Mouse (Mus musculus) layer of hippocampus, adult 18-20 months (tissue): ENCODE results near the gene Fmnl1. TPM values are rescaled to one million over a fixed set of nuclear protein-coding genes. Genes with fewer than 3 reads are reported as not detected.
"Not testable (repeated sequence)": the region's sequence is repeated elsewhere in the genome, so short reads cannot be mapped to it uniquely, and the experiment has no call there.

Experiments
- DNase-seq, 2 experiments: peaks; one replicate each; pipeline ENCODE4 v3.0.0; 2022; ENCODE audit warnings: low spot score in 2 of 2
- total RNA-seq, 2 experiments: library from RNA; stranded (reverse); gene quantifications; 2 replicates each; pipeline ENCODE4 v1.2.3; 2021

Gene Fmnl1
- total RNA-seq, 2 experiments from 2014 or later, result 132 to 148 TPM

DNA sequence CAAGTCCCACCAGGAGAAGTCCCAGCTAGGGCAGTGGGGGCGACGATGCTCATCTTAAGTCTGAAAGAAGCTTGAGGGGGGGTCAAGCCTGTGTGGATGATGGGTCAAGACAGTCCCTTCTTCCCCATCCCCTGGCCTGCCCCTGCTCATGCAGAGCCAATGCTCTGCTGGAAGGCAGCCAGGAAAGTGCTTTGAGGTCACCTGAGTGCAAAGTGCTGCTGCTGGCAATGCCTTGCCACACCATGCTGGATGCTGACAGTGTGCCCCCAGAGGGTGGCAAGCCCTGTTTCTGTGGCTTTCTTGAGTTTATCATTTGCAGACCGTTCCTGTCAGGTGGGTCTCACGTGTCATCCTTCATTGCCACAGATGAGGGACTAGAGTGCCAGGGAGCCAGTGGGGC is 49.1 kb downstream of the Fmnl1 start:
- DNase-seq, result no peak

DNA sequence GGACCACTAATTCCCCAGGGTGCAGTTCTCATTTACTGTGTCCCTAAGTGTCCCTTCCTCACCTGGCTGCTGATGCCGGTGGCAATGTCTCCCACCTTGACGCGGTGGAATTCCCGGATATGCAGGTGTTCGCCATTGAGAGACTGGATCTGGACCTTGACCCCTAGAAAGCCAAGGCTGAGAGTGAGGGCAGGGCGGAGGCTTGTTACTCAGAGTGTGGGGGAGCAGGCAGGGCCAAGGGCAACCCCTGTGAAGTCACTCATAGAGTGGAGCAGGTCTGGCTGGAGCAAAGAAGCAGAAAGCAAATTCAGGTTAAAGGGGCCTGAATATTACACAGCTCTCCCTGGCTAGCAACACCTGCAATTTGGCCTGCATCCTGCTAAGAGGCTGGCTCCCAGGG is 50.5 kb downstream of the Fmnl1 start:
- no peak for DNase-seq

DNA sequence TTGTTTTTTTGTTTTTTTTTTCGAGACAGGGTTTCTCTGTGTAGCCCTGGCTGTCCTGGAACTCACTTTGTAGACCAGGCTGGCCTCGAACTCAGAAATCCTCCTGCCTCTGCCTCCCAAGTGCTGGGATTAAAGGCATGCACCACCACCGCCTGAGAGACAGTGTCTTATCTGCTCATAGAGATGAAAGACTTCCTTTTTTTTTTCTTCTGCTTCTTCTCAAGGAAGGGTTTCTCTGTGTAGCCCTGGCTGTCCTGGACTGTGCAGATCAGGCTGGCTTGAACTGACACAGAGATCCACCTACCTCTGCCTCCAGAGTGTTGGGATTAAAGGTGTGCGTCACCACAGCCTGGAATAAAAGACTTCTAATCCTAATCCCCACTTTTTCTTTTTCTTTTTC is 51.8 kb downstream of the Fmnl1 start:
- DNase-seq, result not testable (repeated sequence)

DNA sequence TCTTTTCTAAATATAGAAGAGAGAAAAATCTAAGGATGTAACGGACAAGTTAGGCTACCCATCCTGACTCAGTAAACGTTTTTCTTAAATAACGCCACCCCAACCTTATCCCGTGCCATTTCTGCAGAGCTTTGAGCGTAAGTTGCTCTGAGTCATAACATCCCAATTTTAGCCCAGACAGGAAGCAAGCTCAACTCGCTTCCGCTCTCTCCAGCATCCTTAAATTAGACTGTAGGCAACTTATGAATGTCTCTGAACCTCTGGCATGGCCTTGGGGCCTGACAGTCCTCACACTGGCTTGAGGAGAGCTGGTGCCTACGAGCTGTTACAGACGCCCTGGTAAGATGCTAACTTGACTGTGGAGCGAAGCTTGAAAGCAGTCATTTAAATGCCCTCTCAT is 52.5 kb downstream of the Fmnl1 start:
- no peak for DNase-seq

DNA sequence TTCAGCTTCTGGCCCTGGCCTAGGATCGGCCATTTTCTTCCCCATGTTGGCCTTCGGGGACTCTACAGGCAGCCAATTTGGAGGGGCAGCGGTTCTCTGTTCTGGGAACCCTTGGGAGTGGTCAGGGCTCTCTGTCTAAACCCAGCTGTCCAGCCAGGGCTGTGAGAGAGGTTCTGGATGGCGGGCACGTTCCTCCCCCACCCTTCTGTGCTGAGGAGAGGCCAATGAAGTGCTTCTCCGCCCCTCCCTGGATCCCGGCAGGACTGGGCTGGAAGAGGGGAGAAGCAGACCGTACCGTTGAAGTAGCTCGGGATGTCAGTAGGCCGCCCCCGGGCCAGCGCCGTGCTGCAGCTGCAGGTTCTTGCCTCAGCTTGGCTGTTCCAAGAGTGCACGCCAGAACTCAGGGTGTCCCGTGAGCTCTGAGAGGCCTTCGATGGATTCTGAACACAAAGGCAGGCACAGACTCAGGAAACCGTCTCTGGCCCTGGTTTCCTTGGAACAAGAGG is 53.1 kb downstream of the Fmnl1 start:
- no peak for DNase-seq

DNA sequence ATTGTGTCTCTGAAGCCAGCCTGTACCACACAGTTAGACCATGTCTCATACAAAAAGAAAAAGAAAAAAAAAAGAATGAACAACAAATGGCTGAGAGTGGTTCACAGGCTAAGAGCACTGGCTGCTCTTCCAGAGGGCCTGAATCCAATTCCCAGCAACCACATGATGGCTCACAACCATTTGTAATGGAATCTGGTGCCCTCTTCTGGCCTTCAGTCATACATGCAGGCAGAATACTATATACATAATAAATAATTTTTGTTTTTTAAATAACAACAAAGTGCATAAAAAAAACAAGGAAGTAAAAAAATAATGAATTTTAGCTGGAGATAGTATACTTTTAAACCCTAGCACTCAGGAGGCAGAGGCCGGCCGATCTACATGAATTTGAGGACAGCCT is 58.7 kb downstream of the Fmnl1 start:
- no peak for DNase-seq

DNA sequence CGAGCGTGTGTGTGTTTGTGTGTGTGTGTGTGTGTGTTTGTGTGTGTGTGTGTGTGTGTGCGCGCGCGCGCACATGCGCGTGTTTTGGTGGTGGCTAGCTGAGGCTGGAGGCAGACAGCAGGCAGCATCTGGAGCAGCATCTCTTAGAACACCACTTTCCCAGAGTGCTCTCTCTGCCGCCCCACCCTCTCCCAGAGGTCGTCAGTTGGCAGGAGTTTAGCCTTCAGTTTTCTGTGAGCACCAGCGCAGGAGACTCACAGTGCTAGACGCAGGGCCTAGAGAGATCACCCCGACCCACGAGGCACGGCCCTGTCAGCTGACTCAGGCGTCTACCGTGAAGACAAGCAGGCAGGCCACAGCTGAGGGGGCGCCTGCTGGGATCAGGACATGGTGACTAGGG is 59.7 kb downstream of the Fmnl1 start:
- no peak for DNase-seq

DNA sequence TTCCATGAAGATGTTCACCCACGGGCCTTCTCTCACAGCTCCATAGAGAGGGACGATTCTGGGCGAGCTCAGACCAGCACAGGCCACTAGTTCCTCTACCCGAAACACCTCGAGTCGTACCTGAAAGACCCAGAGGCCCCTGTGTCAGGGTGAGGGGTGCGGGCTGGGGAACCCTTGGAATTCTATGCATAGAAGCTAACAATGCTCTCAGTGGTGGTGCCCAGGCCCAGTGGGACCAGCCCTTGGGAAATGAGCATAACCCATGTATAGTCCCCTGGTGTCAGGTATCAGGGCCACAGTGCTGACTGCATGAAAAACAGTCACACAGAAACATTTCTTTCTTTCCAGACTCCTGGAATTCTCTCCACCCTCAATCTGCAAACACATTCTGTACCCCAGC is 60.5 kb downstream of the Fmnl1 start:
- no peak for DNase-seq

DNA sequence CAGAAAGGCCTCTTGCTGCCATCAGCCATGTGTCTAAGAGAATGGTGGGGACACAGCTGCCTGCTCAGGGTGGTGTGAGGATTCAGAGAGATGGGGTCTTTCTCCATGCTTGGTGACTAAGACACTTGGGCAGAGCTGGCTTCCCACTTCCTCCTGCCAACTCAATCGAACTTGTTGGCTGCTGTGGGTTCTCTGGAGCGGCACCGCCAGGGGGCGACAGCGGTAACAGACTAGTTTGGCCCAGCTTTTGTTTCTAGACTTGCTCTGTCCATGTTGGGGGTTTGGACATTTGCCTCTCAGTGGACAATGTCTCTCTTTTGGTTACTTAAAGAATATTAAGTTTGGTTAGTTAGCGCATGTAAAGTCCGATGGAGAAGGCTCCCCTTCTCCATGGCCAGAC is 62.1 kb downstream of the Fmnl1 start:
- peak; percentile 65 to 90 for DNase-seq

DNA sequence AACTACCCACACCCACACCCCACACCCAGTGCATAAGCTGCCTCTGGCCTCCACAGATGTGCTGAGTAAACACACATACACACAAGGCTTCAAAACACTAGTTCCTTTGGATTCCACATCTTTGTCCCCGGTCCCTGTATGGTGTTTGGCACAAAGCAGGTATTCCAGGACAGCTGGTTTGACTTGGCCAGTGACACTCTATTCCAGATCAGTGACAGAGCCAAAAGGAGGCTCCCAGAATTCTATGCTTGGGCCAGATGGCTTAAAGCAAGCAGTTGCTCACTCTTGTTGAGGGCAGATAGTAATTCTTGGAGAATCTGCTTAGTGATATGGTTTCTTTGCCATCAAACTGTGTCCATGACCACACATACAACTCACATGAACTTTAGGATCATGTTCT is 63.5 kb downstream of the Fmnl1 start:
- no peak for DNase-seq

DNA sequence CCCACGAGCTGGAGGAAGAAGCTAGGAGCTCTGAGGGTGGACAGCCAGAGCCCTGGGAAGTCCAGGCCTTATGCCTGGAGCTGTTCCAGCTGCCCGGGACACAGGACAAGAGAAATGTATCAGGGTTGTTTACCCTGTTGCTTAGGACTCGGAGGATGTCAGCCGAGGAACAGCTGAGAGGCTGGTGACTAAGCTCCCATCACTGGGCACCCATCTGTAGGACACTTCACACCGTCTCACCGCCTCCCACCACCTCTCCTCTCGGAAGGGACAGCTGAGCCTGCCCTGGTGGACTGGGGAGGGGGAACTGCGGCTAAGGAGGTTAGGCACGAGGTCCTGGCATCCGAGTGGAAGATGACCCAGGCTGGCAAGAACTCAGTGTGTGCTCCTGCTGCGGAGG is 64.8 kb downstream of the Fmnl1 start:
- DNase-seq, result no peak

DNA sequence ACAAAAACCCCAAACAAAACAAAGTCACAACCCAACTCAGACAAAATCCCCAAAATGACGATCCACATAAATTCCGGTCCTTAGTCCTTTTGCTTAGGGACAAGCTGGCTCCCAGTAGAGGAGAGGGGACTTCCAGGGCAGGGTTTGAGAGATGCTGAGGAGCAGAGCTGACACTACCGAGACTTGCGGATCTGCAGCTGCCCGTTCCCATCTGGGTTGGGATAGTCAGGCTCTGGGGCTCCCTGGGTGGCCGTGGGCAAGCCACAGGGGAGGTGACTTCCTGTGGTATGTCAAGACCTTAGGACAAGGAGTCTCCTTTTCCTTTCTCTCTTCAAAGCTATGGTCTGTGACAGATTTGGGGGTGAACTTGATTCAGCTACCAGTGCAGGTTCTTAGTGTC is 65.5 kb downstream of the Fmnl1 start:
- DNase-seq, result no peak

DNA sequence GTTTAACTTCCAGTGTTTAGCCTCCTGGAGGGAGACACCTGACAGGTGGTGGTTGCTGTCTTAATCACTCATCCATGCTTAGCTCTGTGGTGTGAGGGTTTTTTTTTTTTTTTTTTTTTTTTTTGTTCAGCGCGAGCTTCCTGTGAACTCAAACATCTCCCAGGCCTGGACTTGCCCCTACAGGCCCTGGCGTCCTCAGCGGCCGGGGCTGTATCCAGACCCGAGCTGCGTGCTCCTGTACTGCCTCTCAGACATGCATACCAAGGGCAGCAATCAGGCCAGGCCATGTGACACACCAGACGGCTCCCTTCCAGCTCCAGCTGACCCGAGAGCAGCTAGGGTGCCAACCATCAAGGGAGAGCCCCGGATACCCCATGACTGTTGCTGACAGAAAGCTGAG is 66.0 kb downstream of the Fmnl1 start:
- no peak for DNase-seq

DNA sequence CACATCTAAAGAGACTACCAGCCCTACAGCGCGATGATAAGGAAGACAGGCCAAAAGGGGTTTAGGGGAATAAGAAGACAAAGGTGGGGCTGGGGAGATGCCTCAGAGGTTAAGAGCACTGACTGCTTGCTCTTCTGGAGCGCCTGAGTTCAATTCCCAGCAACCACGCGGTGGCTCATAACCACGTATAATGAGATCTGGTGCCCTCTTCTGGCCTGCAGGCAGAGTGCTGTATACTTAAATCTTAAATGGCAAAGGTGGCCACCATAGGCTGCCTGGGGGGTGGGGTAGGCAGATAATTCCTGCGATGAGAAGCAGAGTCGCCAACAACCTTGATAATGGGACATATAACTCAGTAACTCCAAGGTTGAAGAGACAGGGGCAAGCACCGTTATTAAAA is 66.8 kb downstream of the Fmnl1 start:
- DNase-seq, result no peak

DNA sequence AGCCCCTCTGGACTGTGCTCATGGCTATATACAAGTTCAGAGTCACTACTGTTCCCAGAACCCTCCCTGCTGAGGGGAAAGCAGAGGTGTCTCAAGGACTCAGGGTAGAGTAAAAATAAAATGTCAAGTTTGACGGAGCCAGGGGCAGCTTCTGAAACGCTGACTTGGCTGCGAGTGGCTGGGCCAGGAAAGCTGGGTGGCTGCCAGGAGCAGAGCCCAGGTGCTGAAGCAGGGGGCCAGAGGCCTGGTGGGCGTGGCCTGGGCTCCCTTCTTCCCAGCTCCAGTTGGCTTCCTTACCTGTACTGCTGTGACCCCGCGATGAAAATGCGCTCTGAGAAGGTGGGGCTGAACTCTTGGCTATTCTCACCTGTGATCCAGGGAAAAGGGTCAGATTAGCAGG is 69.8 kb downstream of the Fmnl1 start:
- no peak for DNase-seq

DNA sequence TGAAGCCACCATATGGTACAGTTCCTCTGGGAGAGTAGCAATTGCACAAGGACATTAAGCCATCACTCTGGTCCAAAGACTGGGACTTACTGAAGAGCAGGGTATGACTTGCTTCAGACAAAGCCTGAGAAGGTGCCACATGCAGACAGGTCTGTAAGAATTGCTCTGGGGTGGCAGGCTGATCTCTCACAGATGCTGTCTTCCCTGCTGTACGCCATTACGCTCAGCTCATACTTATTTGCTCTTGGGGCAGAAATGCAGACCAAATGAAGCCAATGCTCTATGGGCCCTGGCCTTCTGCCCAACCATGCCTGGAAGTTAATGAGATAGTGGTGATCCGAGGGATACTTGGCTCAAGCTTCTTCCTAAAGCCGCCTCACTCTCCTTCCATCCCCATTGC is 73.9 kb downstream of the Fmnl1 start:
- DNase-seq, result no peak

DNA sequence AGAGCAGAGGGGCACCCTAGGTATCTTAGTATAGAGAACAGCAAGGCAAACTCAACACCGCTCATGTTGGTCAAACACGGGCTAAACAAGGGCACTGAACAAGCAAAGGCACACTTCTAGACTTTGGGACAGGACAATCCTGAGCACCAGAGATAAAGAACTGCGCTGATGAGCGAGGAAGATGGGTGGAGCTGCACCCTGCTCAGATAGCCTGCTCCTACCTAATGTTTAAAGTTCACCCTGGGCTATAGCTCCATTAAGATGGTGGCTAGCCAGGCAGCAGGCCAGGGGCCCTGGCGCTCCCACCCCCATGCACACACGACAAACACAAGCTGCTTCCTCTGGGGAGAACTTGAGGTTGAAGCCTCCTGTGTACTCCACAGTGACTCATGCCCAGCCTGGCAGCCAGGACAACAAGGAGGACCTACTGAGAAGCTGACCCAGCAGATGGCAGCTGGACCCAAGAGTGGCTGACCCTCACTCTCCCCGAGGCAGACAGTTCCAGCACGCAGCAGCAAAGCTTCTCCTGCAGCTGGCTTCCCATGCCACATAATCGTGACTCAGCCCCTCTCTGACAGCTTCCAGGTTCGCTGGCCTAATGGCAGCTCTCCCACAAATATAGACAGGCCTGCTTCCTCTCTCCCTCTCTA is 75.3 kb downstream of the Fmnl1 start:
- peak in 1 of 2 experiments; percentile 33 for DNase-seq

DNA sequence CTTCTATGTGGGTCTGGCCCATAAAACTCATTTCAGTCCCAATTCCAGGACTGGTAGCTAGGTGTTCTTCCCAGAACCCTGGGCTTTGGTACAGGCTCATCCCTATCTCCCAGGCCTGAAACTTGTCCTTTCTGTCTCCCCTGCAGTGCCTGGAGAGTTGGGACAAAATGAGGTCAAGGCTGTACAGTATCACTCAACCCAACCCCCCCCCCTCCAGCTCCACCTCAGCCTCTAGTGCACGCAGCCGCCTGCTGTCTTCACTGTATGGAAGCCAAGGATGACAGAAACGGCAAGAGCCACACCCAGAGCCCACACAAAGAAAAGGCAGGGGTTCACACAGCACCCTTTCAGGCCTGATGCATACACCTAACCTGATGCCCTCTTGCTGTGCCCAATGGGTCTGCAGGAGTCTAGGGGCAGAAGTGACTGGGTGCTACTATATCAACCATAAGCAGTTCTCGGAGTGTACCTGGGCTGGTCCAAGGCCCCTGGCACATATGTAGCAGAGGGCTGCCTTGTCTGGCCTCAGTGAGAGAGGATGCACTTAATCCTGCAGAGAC is 75.9 kb downstream of the Fmnl1 start:
- no peak for DNase-seq

DNA sequence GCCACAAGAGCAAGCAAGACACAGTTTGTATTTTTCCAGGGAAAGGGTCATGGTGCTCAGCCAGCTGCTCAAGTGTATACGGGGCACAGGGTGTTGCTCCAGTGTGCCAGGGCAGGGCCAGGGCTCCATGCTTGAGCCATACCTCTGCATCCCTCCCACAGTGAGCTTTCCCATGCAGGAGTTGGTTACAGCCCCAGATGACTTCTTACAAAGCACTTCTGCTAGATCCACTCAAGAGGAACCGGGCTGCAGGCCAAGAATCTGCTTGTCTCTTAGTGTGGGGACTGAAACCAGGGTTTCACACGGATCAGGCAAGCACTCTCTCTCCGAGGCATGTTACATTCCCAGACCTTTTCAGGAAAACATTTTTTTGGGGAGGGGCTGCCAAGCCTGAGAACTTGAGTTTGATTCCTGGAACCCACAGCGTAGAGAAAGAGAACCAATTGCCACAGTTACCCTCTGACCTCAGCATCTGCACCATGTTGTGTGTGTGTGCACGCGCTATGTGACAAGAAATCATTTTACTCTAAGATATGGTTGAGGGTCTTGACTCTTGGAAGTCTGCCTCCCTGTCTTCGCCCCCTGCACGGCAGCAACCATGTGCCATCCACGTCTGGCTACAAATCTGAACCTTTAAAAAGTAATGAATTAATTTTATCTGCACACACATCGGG is 76.7 kb downstream of the Fmnl1 start:
- peak; percentile 39 to 77 for DNase-seq
